Mouse (Mus musculus): Measurements from ENCODE around the gene Ckap2l.
A peak's percentile ranks its signal among the peaks of the same experiment; 100 is the strongest.

GRCm38 (mm10) chr2:129296671-129297588 lies at the start of gene Ckap2l:
- no peak for TF ChIP-seq CTCF (IDR thresholded peaks at IDR 0.05; ENCODE audit: borderline replicate concordance, control insufficient read depth, extremely low read depth, insufficient read depth, low read length, poor library complexity)
- TF ChIP-seq POLR2A (IDR thresholded peaks at IDR 0.05; ENCODE audit: control insufficient read depth, extremely low read depth, insufficient read depth, low read length, poor library complexity): peak; percentile 69; the same call in 1 of the 2 replicates

All from thymus, adult 2 months (tissue).